Mouse (Mus musculus) intestine, embryonic 16.5 days (tissue): ENCODE data around the gene C8g. TPM values are rescaled to one million over a fixed set of nuclear protein-coding genes. Genes with fewer than 3 reads are reported as not detected.

Source experiments
- ATAC-seq: fragments of 200-750 bp; cut with Nextera tagmentation; 2 replicates; pipeline ENCODE4 v1.8.0; 2017; ENCODE audit warnings: moderate TSS enrichment, moderate library complexity
- H3K27ac ChIP-seq: fragments of 300-500 bp; sonication (generic); 2 replicates; pipeline ENCODE4 v1.5.1; 2014; ENCODE audit warnings: mild to moderate bottlenecking, low read length
- H3K27me3 ChIP-seq: fragments of 300-500 bp; sonication (generic); replicated peaks from 2 replicates; pipeline ENCODE4 v1.6.1; 2014; ENCODE audit warnings: low read length, control low read depth, mixed read lengths; ENCODE audit not compliant: control insufficient read depth, insufficient read depth
- H3K36me3 ChIP-seq: fragments of 300-500 bp; sonication (generic); 2 replicates; pipeline ENCODE4 v1.6.1; 2014; ENCODE audit warnings: low read length, control low read depth; ENCODE audit not compliant: control insufficient read depth, insufficient read depth
- H3K4me1 ChIP-seq: fragments of 300-500 bp; sonication (generic); 2 replicates; pipeline ENCODE4 v1.6.1; 2014; ENCODE audit warnings: low read length, control low read depth, mixed read lengths; ENCODE audit not compliant: control insufficient read depth, insufficient read depth
- H3K4me2 ChIP-seq: fragments of 300-500 bp; sonication (generic); 2 replicates; pipeline ENCODE4 v1.6.1; 2014; ENCODE audit warnings: low read depth, low read length, control low read depth
- H3K4me3 ChIP-seq: fragments of 300-500 bp; sonication (generic); 2 replicates; pipeline ENCODE4 v1.5.1; 2014; ENCODE audit warnings: mild to moderate bottlenecking, low read length
- H3K9ac ChIP-seq: fragments of 300-500 bp; sonication (generic); 2 replicates; pipeline ENCODE4 v1.6.1; 2014; ENCODE audit warnings: low read depth, low read length
- H3K9me3 ChIP-seq: fragments of 300-500 bp; sonication (generic); 2 replicates; pipeline ENCODE4 v1.6.1; 2016; ENCODE audit warnings: low read length, control low read depth; ENCODE audit not compliant: control insufficient read depth
- WGBS: fragments of 180-500 bp; shearing (Covaris S2); extraction: QIAGEN DNeasy Blood & Tissue Kit; methylation state at CpG from one replicate; pipeline ENCODE4 v1.1.7; 2014; 5-methylcytosine and 5-hydroxymethylcytosine counted together
- polyA plus RNA-seq: library from polyadenylated mRNA; unstranded; fragments of >200 nt; fragmentation: Nextera tagmentation; extraction: Ambion mirVana; gene quantifications from 2 replicates; pipeline ENCODE4 v1.2.1, GENCODE M21; 2015

Gene C8g
- polyA plus RNA-seq, result 6.8 and 8.5 TPM in 2 replicates

DNA sequence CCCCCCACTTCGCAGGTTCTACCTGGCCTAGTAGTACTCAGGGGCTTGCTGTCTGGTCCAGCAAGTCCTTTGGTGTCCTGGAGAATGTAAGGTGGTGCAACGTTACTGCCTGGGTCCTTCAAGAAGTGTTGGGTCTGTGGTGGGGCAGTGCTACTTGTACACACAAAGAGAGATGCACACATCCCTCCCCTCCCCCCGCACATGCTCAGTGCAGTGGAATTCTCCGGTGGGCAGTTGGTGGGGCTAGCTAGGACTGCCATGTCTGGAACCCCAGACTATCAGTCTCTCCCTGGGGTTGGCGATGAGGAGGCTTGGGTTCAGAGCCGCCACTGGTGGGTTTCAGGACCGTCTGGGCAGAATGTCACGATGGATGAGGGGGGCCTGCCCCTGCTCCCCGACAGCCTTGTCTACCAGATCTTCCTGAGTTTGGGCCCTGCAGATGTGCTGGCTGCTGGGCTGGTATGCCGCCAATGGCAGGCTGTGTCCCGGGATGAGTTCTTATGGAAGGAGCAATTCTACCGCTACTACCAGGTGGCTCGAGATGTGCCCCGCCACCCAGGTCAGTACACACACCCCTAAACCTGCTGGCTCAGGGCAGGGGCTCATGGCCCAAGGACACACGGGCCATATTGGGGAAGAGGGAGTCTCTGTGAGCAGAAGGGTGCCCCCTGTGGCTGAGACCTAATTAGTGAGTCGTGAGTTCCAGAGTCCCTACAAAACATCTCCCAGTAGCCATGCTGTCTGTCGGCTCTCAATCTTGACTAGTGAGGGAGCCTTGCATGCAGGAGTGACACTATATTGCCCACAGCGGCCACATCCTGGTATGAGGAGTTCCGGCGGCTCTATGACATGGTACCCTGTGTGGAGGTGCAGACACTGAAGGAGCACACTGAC lies at the start of gene C8g:
C8g (minus strand) TSS at position 127 of the 894 bp plus-strand sequence.
- 67% methylated on average over 20 of the region's 20 CpGs for WGBS
- H3K4me2 ChIP-seq, result peak within 1 kb of the TSS; percentile 91
- H3K9ac ChIP-seq, result peak within 1 kb of the TSS; percentile 96
- H3K9me3 ChIP-seq, result no peaks in the 10 kb centered on the region
- peaks cover 21% of the 10 kb centered on the region for H3K4me1 ChIP-seq
- H3K27me3 ChIP-seq, result no peaks in the 10 kb centered on the region
- no peak for ATAC-seq
- H3K36me3 ChIP-seq, result 0 out of 2 replicates have a peak, but pooled peaks cover 10% of the 10 kb centered on the region
- peak within 1 kb of the TSS; percentile 86 for H3K4me3 ChIP-seq
- H3K27ac ChIP-seq, result peak within 1 kb of the TSS; percentile 80

GRCm38 (mm10) chr2:25551186-25551585 lies 49.7 kb upstream of the C8g start:
- no peak overlapping the region for H3K9ac ChIP-seq
- no peaks in the 10 kb centered on the region for H3K27me3 ChIP-seq
- H3K27ac ChIP-seq, result no peak overlapping the region
- H3K4me3 ChIP-seq, result no peak overlapping the region
- H3K4me2 ChIP-seq, result no peak overlapping the region
- H3K4me1 ChIP-seq, result no peaks in the 10 kb centered on the region
- no peak for ATAC-seq
- no peaks in the 10 kb centered on the region for H3K36me3 ChIP-seq
- 33% methylated on average over 5 of the region's 5 CpGs for WGBS
- no peaks in the 10 kb centered on the region for H3K9me3 ChIP-seq

DNA sequence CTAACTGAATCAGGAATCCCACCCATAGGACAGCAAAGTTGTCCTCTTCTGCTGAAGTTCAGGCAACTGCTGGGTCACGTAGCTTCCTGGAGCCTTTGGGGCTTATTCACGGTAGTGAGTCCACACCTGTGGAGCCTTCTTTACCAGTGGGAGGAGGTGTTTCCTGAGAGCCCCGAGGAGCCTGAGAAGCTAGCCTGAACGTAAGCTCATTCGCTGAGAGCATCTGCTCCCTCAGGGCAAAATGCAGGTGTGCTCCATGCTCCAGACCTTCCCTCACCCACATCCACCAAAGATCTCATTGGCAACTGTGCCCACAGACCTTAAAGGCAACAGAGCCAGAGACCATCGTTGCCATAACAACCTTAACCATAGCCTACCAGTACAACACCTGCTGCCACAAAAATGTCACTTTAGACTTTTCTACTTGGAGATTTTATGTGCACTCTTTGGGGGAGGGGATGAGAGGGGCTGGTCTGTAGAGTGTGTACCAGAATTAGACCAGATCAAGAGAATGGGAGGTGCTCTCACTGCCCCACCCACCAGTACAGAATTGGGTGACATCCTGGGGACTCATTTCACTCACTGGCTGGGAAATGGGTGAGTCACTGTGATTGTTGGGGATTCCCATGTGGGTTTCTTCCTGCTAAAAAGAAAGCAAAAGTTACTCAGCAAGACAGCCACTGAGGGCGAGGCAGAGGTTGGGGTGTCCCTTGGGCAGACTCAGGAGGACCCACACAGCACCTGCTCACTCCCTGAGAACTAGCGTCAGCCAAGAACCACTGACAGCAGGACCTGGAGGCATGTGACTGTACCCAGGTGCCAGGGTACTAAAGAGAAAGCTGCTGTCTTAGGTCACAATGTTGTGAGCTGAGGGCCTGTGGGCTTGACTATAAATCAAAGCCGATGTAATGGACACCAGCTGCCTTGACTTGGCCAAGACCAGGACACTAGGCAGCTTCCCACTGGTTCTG lies 47.8 kb upstream of the C8g start:
- no peak for ATAC-seq
- no peaks in the 10 kb centered on the region for H3K36me3 ChIP-seq
- no peak overlapping the region for H3K27ac ChIP-seq
- H3K4me1 ChIP-seq, result peaks cover 6% of the 10 kb centered on the region
- H3K9ac ChIP-seq, result no peak overlapping the region
- no peaks in the 10 kb centered on the region for H3K9me3 ChIP-seq
- WGBS, result 70% methylated on average over 9 of the region's 9 CpGs
- H3K4me2 ChIP-seq, result no peak overlapping the region
- no peaks in the 10 kb centered on the region for H3K27me3 ChIP-seq
- H3K4me3 ChIP-seq, result no peak overlapping the region

DNA sequence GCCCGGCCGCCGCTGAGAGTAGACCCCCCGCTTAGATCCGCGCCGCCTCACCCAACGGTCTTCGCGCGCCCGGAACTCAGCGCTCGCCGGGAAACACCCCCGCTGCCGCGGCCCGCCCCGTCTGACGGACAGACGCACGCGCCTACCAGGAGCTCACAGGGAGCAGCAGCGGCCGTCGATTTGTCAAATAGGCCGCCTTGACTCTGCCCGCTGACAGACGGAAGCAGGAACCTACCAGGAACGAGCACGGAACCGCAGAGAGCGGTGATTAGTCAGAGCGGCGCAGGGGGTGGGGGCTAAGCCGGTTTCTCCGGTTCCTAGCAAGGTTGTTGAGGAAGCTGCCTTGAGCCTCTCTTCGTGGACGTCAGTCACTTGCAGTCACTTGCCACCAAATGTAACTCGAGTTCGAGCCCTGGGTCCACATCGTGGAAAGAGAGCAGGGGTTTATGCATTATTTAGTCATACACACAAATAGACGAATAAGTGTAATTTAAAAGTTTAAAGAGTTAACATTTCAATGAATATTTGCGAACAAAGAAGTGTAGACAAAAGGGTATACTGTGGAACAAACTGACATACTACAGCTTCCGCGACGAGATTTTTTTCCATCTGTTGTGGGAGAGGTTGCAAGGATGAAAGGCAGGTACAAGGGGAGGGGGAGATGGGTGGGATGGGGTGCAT lies 45.4 kb upstream of the C8g start, which contains the start of gene Traf2:
Traf2 (minus strand) TSS at position 130 of the 681 bp plus-strand sequence.
- Histone ChIP-seq H3K4me3 (peak within 1 kb of the TSS; percentile 79), H3K27me3 (no peaks in the 10 kb centered on the region), H3K9me3 (no peaks in the 10 kb centered on the region), H3K4me2 (peak within 1 kb of the TSS; percentile 88), H3K4me1 (peaks cover 6% of the 10 kb centered on the region), H3K36me3 (no peaks in the 10 kb centered on the region), H3K27ac (peak within 1 kb of the TSS; percentile 67), H3K9ac (peak within 1 kb of the TSS; percentile 87)
- 2% methylated on average over 48 of the region's 48 CpGs for WGBS
- ATAC-seq, result peak; percentile 100

- no peaks in the 10 kb centered on the region for H3K36me3 ChIP-seq
- peak overlapping the region; percentile 67 for H3K27ac ChIP-seq
- no peaks in the 10 kb centered on the region for H3K9me3 ChIP-seq
- H3K4me2 ChIP-seq, result peak overlapping the region; percentile 88
- ATAC-seq, result peak; percentile 80
- no peaks in the 10 kb centered on the region for H3K27me3 ChIP-seq
- WGBS, result 6% methylated on average over 43 of the region's 43 CpGs
- peak overlapping the region; percentile 87 for H3K9ac ChIP-seq
- peaks cover 6% of the 10 kb centered on the region for H3K4me1 ChIP-seq
- peak overlapping the region; percentile 79 for H3K4me3 ChIP-seq
Observed at GRCm38 (mm10) chr2:25545996-25546810, 44.7 kb upstream of the C8g start.

DNA sequence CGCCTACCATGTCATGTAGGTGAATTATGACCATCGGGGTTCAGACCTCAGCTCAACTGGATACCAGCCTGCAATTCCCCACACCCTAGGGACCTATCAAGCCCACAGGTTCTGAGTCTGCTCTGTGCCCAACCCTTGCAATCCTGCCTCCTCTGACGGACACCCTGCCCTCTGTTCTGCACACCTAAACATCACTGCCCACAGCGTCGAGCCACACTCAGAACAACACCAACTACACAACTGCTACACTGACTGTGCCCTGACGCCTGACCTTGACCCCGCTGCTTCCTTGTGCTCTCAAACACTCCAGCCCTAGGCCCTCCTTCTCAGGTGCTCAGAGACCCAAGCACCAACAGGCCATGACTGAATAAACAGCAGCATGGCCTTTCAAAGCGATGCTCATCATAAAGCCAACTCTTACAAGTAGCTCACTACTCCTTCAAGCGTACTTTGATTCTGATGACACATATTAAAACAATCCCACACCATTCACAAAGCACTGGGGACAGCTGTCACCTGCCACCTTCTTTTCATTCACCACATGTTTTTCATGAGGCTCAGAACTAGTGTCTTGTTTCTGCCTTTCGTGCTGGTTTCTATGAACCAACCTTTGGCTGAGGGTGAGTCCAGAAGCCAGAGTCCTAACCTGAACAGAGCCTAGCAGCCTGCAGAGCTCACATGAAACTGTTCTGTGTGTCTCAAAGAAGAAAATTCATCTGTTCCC lies 40.3 kb upstream of the C8g start:
- no peaks in the 10 kb centered on the region for H3K27me3 ChIP-seq
- no peak overlapping the region for H3K4me3 ChIP-seq
- no peak for ATAC-seq
- H3K27ac ChIP-seq, result no peak overlapping the region
- no peaks in the 10 kb centered on the region for H3K9me3 ChIP-seq
- H3K4me1 ChIP-seq, result peaks cover 6% of the 10 kb centered on the region
- no peak overlapping the region for H3K9ac ChIP-seq
- H3K4me2 ChIP-seq, result no peak overlapping the region
- WGBS, result 71% methylated on average over 10 of the region's 10 CpGs
- H3K36me3 ChIP-seq, result no peaks in the 10 kb centered on the region

DNA sequence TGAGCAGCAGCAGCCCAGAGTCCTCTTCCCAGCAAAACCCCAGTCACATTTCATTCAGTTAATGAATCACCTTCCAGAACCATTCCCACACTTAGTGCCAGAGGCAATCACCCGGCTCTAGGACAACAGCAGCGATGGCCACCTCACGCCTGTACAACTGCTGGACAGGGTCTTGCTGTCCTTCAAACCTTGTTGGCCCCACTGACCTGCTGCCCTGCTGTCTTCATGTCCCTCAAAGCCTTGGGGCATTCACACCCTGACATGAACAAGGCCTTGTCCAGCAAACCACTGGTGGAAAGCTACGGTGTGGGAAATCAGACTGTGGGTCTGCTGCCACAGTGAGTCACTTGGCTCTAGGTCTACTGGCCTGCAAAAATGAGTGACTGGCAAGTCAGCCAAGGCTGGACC lies 39.0 kb upstream of the C8g start:
- Histone ChIP-seq H3K4me2 (no peak overlapping the region), H3K4me1 (no peaks in the 10 kb centered on the region; the same call in 1 of the 2 replicates), H3K9ac (no peak overlapping the region), H3K27ac (no peak overlapping the region), H3K9me3 (no peaks in the 10 kb centered on the region), H3K36me3 (0 out of 2 replicates have a peak, but pooled peaks cover 4% of the 10 kb centered on the region), H3K4me3 (no peak overlapping the region), H3K27me3 (no peaks in the 10 kb centered on the region)
- no peak for ATAC-seq
- WGBS, result 93% methylated on average over 4 of the region's 4 CpGs

DNA sequence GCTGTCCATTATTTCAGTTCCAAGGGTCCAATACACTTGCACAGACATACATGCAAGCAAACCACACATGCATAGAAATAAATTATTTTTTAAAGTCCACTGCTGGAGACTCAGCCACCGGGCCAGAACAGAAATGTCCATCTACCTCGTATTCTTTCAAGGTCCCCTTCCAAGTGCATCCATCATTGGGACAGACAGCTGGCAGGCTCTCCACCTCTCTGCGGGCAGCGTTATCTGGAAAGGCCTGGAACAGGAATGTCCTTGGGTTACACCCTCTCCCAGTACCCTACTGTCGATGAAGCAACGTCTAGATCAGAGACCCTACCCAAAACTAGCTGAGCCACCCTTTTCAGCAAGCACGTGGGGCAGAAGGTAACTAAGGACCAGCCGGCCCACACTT lies 35.0 kb upstream of the C8g start:
- no peaks in the 10 kb centered on the region for H3K27me3 ChIP-seq
- no peaks in the 10 kb centered on the region for H3K9me3 ChIP-seq
- no peak overlapping the region for H3K9ac ChIP-seq
- H3K4me1 ChIP-seq, result no peaks in the 10 kb centered on the region
- no peak overlapping the region for H3K4me3 ChIP-seq
- no peak overlapping the region for H3K27ac ChIP-seq
- ATAC-seq, result no peak
- 0 out of 2 replicates have a peak, but pooled peaks cover 5% of the 10 kb centered on the region for H3K36me3 ChIP-seq
- WGBS, result 82% methylated on average over 8 of the region's 8 CpGs
- H3K4me2 ChIP-seq, result no peak overlapping the region
